Mouse (Mus musculus): ENCODE measurements around the gene Dvl1. TPM values are rescaled to one million over a fixed set of nuclear protein-coding genes. Genes with fewer than 3 reads are reported as not detected.

Gene Dvl1
- polyA plus RNA-seq, 1 experiment: 139 TPM

DNA sequence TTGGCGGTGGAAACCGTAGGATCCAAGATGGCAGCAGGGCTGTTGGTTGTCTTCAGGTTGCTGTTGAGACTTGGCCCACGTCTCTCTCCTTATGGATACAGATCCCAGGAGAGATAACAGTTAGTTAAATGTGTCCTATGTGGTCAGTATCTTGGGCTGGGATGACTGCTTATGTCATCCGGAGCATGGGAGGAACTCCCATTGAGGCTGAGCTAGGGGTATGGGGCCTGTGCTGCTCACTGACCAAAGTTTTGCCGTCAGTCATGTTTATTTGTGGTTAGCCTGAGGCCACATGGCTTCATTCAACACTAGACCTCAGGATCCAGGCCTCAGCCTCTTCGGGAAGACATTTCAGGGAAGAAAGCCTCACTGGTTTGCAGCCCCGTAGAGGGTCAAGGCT is 24.2 kb downstream of the Dvl1 start:
- no peak for DNase-seq (ENCODE audit: low read depth)

DNA sequence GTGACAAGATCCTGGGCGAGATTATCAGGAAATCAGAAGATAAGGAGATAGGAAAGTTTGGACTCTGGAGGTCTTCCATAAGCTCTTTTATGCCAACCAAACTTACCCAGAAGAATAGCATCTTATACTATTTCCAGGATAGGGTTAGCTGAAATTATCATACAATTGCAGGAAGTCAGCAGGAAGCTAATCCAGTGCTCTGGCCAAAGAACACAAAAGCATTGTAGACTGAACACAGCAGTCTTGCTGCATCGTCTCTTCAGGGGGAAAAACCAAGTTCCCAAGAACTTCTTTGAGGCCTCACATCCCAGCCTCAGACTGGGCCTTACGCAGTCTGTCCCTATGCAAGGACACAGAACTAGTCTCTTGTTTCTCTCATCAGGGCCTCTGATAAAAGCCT is 36.4 kb downstream of the Dvl1 start:
- no peak for DNase-seq (ENCODE audit: low read depth)

DNA sequence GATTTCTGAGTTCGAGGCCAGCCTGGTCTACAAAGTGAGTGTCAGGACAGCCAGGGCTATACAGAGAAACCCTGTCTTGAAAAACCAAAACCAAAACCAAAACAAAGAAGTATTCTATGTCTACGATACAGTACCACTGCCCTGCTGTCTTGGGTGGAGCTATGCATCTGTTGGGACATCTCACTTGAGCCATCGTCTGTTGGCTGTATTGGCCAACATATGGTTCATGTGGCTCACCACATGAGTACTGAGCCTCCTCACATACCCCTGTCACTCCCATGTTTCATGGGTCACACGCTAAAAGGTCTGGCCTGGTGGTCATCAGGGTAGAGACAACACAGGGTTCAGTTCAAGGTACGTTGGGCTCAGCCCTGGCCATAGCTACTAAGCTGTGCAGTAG is 39.1 kb downstream of the Dvl1 start:
- no peak for DNase-seq (ENCODE audit: low read depth)

GRCm38 (mm10) chr4:155887674-155888073 is 40.5 kb downstream of the Dvl1 start:
- no peak for DNase-seq (ENCODE audit: low read depth)

DNA sequence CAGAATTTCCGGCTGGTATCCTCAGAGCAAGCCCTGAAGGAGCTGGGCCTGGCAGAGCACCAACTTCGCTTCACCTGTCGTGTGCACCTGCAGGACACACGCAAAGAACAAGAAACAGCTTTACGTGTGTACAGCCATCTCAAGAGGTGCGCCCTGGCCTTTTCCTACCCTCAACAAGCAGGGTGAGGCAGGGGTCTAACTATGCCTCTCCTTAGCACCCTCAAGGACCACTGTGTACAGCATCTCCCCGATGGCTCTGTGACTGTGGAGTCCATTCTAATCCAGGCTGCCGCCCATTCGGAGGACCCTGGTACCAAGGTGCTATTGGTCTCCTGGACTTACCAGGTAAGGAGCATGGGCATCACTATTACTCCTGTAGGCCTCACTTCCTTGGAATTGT is 41.0 kb downstream of the Dvl1 start:
- no peak for DNase-seq (ENCODE audit: low read depth)

DNA sequence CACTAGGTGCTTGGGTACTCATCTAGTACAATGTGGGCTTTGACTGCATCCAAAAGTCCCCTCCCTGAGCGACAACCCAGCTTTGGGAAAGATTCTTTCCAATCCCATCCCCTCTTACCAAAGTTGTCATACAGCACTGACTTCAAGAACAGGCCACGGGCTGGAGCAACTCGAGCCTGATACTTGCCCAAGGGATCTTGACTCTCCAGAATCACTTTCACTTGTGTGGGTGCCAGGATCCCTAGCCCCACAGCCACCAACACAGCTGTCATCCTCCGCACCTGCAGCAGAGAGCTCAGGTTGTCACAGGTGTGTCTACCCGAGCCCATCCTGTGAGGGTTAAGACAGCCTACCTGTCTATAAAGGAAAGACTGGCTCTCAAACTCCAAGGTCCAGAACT is 42.1 kb downstream of the Dvl1 start:
- no peak for DNase-seq (ENCODE audit: low read depth)

- DNase-seq (ENCODE audit: low read depth): no peak
These were observed 43.8 kb downstream of the Dvl1 start for GRCm38 (mm10) chr4:155891011-155891471.

- DNase-seq (ENCODE audit: low read depth): no peak
These were observed 44.4 kb downstream of the Dvl1 start, which contains the start of the genes Pusl1 and Acap3 for GRCm38 (mm10) chr4:155891551-155892001. TSS of gene Pusl1 (minus strand) at chr4:155891781. TSS of gene Acap3 (plus strand) at chr4:155891822.

GRCm38 (mm10) chr4:155892017-155892416 is 44.8 kb downstream of the Dvl1 start:
- DNase-seq (ENCODE audit: low read depth): no peak

- DNase-seq (ENCODE audit: low read depth): no peak
These were observed 45.4 kb downstream of the Dvl1 start for GRCm38 (mm10) chr4:155892438-155893211.

DNA sequence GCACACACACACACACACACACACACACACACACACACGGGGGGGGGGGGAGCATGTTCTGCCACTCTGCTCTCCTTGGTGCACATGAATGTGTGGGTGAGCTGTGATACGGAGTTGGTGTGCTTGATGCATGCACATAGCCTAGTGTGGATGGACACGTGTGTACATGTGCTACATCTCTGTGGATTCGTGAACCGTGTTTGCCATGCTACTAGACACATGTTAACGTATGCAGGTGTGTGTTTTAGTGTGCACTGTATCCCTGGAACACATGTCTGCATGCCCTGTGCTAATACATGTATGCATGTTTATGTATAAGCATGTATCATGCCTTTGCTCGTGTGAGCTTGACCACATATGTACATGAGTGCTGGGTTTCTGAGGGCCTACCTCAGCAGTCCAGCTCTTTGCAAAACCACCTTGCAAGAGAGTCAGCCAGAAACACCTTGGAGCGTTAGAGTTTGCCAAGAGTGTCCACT is 46.0 kb downstream of the Dvl1 start:
- DNase-seq (ENCODE audit: low read depth): no peak

- DNase-seq (ENCODE audit: low read depth): no peak
These were observed 47.2 kb downstream of the Dvl1 start for GRCm38 (mm10) chr4:155894311-155894881.

- DNase-seq (ENCODE audit: low read depth): no peak
These were observed 48.0 kb downstream of the Dvl1 start for GRCm38 (mm10) chr4:155895216-155895615.

GRCm38 (mm10) chr4:155895826-155896225 is 48.6 kb downstream of the Dvl1 start:
- no peak for DNase-seq (ENCODE audit: low read depth)

GRCm38 (mm10) chr4:155896461-155896860 is 49.3 kb downstream of the Dvl1 start:
- DNase-seq (ENCODE audit: low read depth): no peak

- no peak for DNase-seq (ENCODE audit: low read depth)
These were observed 51.1 kb downstream of the Dvl1 start for GRCm38 (mm10) chr4:155898318-155898717.

GRCm38 (mm10) chr4:155899355-155899754 is 52.2 kb downstream of the Dvl1 start:
- no peak for DNase-seq (ENCODE audit: low read depth)

DNA sequence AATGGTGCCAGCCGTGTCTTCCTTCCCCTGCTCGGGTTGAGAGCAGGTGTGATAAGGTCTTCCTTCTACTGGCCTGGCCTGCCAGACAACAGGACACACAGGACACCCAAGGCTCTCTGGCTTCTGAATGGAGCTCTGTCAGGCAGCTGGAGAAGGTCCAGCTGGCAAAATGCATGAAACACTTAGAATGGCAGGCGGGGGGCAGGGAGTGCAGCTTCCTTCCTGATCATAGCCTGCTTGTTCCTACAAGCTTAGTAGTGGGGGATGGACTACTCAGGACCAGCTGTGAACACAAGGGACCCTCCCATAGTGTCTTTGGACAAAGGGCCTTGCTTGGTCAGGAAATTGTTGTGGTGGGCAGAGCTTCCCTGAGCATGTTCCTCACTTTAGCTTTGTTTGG is 54.0 kb downstream of the Dvl1 start:
- no peak for DNase-seq (ENCODE audit: low read depth)

GRCm38 (mm10) chr4:155903246-155903645 is 56.0 kb downstream of the Dvl1 start:
- no peak for DNase-seq (ENCODE audit: low read depth)

DNA sequence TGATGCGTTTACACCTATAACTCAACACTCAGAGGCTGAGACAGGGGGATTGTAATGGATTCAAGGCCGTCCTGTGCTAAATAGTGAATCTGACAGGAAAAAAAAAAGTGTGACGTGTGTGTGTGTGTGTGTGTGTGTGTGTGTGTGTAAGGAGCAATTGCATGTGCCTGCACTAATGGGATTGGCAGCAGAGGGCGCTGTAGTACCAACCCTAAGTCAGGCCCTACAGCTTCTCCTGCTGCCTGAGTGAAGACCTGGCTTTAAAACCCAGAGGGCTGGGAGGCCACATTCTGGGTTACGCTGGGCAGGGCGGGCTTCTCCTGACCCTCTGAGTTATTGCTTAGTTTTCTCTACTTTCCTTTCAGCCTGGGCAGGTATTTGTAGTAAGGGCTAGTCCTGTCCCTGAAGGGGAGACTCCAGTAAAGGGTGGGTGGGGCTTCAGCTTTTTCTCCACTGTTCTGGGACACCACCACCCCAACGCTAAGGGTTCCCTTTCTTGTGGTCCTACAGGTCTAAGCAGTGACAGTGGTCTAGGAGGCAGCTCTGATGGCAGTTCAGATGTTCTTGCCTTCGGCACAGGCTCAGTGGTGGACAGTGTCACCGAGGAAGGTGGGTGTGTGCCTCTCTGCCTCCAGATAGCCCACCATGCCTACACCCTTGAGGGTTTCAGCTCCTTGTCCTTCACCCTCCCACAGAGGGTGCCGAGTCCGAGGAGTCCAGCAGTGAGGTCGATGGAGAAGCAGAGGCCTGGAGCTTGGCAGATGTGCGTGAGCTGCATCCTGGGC is 57.3 kb downstream of the Dvl1 start:
- no peak for DNase-seq (ENCODE audit: low read depth)

- DNase-seq (ENCODE audit: low read depth): no peak
These were observed 58.4 kb downstream of the Dvl1 start for GRCm38 (mm10) chr4:155905634-155906033.

- no peak for DNase-seq (ENCODE audit: low read depth)
These were observed 58.9 kb downstream of the Dvl1 start for GRCm38 (mm10) chr4:155906125-155906524.

Measured in gonadal fat pad, adult 2 months (tissue).